Mouse (Mus musculus) layer of hippocampus, adult 8-10 months (tissue): ENCODE data around the gene Lemd1. TPM values are rescaled to one million over a fixed set of nuclear protein-coding genes. Genes with fewer than 3 reads are reported as not detected.

Experiments used
- DNase-seq, 2 experiments: peaks; one replicate each; pipeline ENCODE4 v3.0.0; 2022; ENCODE audit warnings: low spot score in 2 of 2
- total RNA-seq, 4 experiments: library from RNA; stranded (reverse); gene quantifications; 2 replicates each; pipeline ENCODE4 v1.2.4; 2022

Lemd1 gene
- total RNA-seq, 4 experiments from 2014 or later: 0.30 to 1.3 (median 0.83) TPM

DNA sequence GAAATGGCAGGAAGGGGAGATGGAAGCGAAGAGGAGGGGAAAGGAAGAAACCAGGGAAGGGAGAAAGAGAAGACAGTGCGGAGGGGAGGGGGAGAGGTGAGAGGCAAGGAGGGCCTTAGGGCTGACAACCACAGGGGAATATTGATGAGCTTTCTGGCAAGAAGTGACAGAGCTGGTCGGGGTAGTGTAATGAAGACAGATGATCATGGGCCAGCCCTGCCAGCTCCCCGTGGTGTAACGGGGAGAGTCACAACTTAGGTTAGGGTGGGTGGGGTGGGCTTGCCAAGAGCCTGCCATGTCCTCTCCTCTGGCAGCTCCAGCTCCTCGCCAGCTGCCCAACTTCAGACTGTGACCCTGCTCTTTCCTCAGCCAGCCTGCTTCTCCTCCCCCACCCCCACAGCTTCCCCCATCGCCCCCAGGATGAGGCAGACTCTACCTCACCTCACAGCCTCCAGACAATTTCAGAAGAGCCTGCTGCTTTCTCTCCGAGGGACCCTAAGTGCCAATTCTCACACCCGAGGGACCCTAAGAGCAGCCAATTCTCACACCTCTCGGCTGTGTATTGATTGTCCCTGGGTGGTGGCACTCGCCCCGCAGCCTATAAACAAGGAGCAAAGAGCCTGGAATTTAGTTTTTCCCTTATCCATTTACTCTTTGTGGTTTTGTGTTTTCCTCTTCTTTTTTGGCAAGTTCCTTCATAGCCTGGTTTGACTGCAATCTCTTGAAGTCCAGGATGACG, 26.3 kb upstream of the Lemd1 start:
- no peak for DNase-seq

DNA sequence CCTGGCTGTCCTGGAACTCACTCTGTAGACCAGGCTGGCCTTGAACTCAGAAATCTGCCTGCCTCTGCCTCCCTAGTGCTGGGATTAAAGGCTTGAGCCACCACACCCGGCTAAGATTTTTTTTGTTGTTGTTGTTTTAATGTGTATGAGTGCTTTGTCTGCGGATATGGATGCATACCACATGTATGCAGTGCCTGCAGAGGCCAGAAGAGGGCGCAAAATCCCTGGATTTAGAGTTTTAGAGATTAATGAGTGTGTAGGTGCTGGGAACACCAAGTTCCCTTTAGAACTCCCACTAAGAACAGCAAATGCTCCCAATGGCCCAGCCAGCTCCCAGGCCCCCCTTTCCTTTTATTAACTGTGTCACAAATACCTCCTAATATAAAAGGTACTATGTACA, 25.4 kb upstream of the Lemd1 start:
- DNase-seq: no peak

DNA sequence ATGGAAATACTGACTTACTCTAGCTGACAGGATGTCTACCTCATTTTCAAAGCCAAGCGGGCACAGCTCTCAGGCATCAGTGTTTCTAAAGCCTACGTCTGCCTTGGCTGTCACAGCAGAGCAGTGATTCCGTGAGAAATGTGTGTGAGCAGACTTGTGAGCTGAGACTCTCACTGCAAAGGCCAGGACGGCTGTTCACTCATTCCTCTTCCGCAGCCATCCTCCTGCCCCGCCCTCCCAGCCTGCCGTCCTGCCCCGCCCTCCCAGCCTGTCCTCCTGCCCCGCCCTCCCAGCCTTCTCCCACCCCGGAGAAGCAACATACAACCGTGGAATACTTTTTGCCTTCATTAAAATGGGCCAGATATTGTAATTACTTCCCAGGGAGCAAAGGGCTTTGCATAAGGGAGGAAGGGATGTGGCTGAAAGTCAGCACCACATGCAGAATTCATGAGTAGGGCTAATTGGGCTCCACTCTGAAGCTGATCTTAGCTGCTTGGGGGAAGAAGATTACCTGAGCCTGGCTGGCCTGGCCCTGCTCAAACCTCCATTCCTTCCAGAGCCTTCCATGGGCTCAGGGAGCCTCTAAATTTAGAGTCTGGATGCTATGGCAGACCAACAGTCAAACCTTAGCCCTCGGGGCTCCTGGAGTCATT, 23.0 kb upstream of the Lemd1 start:
- no peak for DNase-seq

DNA sequence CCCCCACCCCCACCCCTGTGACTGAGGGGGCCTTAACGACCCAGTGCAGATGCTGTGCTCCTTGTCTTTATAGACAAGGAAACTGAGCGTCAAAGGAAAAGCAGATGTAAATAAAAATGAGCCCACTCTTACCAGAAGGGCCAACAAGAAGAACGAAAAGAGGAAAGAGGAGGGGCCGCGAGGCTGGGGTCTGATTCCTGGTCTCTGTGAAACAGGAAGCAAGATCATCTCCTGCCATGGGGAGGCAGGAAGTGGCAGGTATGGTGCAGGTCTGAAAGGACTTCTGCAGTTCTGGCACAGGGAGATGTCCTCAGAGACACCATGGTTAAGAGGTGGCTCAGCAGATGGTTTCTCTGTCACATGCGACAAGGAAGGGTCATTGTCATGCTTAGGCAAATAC, 20.5 kb upstream of the Lemd1 start:
- DNase-seq: no peak

DNA sequence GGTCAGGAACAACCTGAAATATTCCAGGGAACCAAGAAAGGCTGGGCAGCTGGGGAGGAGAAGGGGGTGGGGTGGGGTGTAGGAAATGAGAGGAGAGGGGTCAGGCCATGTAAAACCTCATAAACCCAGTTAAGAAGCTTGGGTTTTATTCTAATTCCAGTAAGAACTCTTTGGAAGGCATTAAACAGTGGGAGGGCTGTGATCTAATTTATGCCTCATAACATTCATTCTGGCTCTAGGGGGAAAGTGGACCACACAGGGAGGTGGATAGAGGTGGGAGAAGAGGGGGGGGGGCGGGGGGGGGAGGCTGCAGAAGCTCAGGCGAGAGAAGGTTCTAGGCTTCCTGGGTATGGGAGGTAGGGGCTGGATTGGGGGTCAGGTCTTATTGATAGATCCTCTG, 19.6 kb upstream of the Lemd1 start:
- no peak for DNase-seq

DNA sequence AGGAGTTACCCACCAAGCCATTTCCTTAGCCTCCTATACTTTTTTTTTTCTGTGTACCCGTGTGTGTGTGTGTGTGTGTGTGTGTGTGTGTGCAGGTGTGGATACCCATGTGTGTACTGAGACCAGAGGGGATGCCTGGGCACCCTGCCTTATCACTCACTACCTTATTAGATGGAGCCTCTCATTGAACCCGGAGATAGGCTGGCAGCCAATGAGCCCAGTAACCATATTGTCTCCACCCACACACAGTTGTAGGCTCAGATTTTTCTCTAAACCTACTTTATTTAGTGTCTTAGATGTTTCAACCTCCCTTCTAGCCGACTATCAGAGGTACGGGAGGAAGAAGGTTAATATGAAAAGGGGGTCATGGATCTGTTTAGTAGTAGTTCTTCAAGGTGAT, 4.9 kb upstream of the Lemd1 start:
- peak; percentile 38 to 59 for DNase-seq

DNA sequence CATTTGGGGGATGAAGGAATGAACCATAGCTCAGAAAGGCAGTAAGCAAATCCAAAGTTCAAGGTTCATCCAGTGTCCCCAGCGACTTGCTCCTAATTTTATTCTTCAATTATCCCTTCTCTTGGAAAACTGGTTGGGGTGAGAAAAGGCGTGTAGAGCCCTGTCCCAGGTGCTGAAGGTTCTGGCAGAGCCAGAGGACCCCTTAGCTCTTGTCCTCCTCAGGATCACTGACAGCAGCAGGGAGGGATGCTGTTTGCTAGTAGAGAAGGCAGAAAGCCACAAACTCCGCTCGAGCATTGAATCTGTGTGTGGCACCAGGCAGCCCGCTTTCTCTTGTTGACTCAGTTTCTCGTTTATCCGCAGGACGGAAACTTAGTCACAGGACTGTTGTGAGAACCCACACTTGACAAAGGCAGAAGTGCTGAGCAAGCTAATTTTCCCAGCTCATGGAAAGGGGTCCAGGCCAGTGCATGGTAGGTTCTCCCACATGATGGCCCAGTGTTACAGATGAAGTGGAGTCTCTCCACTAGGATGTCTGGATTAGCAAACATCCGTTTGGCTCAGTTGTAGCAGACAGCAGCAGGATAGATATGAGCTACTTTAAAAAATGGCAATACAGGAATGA, 2.7 kb upstream of the Lemd1 start:
- no peak for DNase-seq

DNA sequence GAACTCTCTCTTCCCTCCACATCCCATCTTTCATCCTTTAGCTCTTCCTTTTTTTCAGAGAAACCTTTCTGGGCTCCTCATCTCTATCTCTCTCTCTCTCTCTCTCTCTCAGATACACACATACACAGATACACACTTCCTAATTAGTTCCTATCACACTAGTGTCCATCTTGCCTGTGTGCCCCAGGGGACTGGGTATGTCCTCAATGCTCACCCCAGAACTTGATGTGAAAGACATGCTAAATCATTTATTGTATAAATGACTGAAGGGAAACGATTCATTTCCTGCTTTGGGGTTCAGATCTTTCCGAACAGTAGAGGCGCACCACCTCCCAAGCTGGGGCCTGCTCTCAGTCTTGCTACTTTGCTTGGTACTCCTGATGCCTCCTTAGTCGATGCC, 2.0 kb upstream of the Lemd1 start:
- no peak for DNase-seq

DNA sequence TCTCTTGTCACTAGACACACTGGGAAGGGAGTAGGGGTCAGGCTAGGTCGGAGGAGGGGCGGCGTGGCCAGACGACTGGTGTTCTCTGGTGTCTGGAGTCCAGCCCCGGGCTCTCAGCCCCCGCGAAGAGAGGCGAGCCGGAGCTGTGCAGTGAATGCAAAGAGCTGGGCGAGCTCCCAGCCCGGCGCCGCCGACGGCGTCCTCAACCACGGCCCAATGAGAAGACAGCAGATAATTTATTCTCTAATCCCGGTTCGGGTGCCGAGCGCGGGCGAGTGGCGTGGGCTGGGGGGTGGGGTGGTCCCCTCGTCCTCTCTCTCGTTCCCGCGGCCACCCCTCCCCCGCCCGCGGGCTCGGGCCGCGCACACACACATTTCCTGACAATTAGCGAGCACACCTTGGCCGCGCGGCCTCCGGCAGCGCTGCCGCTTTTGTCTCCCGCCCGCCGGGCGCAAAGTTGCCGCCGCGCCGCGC, 1.2 kb upstream of the Lemd1 start:
- peak in 1 of 2 experiments; percentile 26 for DNase-seq

DNA sequence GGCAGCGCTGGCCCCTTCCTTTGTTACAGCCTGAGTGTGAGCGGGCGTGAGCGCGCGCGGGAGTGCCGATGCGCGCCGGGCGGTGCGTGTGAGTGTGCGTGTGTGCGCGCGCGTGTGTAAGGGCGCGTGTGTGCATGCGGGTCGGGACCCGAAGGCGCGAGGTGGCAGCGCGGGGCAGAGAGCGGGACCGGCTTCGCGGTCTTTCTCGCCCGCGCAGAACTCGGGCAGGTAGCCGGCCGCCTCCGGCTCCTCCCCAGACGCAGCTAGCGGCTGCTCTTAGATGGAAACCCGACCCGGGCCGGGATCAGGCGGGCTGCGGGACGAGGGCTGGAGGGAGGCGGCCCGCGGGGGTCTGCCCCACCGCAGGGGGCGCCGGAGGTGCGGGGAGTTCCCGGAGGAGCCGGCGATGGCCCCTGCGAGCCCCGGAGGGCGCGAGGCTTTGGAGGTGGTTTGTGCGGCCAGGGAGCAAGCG, 574 bp upstream of the Lemd1 start:
- DNase-seq: no peak

DNA sequence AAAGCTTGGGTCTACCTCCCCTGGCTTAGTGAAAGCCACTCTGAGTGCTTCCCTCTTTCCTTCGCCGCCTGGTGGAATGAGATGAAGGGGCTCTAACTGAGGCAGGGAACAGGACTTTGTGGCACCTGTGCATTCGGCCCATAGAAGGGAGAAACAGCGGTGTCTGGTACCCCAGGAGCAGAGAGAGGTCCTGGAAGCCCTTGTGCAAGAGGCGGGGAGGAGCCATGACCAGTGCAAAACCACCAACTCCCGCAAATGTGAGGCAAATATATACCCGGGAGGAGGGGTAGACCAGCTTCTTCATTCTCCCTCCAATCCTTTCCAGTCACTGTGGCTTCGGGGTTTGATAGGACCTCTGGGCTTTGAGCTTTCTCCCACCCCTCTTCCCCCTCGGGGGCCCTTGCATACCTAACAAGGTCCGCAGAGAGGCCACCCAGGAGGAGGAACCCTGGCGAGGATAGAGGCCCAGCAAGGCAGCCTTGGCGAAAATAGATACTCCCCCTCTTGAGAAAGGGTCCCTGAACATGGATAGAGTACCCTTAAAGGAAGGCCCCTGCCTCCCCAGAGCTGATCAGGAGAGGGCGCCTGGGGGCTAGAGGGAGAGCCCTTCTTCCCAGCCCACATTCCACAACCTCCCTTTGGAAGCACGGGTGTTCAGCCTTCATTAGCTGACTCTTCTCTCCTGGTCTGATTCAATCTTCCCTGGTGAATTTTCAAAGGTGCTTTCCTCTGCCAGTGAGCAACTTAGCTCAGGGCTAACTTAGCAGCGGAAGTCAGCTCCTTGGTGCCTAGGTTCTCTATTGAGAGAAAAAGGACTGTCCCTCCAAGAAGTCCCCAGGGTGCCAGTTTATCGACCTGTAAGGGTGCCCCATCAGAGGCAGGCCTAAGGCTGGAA, 802 bp downstream of the Lemd1 start:
- DNase-seq: no peak

DNA sequence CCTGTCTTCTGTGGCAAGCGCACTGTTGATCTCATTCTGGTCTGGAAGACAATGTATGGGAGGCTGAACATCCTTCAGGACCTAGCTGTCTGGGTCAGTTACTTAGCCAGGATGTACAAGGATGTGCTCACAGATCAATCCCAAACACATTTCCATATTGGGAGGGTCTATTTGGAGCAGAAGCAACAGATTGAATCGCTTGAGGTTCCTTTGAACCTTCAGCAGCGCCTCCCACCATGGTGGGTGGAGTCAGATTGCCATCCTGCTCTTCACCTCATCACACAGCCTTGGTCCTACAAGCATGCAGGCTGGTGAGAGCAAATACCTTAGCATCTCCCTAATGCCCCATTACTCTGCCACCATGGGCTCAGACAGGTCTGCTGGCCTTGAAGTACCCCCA, 2.6 kb downstream of the Lemd1 start:
- DNase-seq: no peak

DNA sequence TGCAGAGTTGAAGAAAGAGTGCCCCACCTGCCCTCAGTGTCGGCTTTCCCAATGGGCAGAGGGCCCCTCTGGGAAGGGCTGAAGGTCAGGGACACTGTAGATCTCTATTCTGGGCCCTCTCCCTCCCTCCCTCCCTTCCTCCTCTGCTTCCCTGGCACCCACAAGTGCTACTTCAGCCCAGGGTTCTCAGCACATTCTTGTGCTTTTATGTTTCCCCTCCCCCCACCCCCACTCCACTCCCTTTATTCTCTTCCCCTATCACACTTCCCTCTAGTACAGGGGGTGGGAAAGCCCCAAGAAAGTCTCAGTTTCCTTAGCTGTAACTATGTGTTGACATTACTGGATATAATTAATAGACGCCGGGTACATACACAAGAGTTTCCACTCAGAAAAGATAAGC, 3.4 kb downstream of the Lemd1 start:
- DNase-seq: no peak

DNA sequence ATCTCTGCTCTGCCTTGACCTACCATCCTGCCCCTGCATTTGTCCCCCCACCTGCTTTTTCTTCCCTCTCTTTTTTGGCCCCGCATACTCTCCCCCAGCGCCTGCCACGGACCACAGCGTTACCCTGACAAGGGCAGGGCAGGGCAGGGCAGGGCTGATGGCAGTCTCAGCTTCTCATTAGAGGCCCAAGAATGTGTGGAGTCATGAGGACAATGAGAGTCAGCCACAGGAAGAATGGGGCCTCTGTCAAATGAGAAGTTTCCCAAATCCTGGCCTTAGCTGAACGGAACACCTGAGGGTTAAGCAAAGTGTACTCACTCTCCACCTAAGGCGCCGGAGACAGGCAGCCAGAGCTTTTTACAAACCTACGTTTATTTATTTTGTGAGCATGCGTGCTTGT, 3.9 kb downstream of the Lemd1 start:
- DNase-seq: no peak

DNA sequence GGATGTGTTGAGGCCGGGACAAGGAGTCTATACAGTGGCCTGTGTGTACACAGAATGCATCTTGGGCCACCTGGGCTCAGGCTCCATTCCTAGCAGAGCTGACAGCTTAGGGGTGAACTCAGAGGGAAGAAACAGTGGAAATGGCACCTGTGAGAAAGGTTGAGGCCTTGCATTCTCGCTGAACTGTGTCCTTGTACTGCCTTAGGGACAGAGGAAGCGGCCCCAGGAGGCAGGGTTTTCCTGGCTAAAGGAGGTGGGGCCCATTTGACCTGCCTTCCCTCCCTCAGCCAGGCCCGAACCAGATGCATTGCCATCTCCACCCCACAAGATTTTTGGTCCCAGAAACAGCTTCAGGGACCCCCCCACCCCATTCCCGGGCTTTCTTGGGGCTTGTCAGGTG, 4.5 kb downstream of the Lemd1 start:
- DNase-seq: no peak

DNA sequence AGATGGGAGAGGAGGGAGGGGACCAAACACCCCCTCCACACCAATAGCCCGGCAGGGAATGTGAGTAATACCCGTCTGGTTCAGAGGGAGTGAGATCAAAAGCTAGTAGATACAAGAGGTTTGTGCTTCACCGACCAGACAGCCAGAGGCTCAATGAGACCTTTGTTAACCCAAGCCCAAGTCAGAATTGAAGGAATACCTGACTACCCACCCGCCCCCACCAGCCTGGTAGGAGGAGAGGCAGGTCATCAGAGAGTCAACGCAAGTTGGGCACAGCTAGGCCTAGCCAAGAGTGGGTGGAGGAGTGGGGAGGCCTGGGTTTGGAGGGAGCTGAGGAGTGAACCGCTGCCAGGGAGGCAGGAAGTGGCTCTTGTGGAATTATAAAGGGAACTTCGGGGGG, 5.1 kb downstream of the Lemd1 start:
- no peak for DNase-seq

DNA sequence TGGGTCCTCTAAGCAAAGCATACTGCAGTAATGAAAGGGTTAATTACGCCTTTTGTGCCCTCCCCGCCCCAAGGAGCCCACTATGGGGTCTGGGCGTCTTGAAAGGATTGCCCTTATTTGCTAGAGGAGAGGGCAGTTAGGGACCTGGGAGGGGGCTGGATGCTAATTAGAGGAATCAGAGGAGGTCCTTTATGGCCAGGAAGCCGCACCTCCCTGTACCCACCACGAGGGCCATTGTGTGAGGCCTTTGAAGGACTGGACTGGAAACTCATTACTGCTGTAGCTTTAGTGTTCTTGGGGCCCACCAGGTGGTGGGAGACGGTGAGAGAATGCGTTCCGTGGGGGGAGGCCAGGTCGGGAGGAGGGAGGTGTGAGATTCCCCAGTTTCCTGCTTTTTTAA, 6.4 kb downstream of the Lemd1 start:
- DNase-seq: no peak

DNA sequence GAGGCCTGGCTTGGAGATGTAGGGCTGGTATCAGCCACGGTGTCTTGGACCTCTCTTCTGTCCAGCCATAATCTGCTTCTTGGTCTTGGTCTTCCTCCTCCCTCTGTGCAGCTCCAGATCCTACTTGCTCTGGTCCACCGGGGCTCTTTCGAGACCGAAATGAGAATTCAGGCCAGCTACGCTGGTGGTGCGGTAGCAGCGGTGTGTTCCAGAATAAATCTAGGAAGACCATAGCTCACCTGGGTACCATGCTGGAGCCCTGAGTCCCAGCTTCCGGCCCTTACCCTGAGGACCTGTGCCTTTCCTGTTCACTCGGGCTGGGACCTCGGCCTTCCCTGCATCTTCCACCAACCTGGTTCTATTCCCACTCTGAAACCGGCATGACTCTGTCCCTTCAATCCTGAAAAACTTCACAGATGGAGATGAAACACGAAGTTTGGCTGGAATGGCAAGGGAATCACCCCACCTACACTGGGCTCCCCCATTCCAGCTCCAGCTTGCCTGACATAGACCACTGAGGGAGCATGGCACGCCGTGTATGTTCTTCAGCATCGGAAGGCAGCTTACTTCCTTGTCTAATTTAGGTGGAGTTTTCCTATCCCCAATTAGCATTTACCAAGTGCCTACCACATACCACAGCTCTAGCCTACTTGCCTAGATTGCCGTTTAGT, 7.3 kb downstream of the Lemd1 start:
- peak in 1 of 2 experiments; percentile 2 for DNase-seq

DNA sequence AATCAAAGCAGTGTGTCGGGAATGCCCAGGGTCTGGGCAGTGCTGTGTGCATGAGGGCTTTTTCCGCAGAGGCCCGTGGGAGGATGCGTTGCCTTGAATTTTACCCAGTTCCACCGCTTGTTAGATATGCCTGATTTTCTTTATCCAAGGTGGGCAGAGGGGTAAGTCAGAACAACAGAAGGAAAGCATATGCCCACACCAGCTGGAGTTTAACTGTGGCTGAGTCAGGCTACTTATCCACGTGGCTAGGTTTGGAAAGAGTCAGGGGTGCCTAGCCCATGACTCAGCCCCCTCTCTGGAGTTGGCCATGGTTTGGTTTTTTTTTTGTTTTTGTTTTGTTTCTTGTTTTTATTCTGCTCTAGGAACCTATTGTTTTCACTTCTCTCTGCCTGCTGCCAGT, 8.0 kb downstream of the Lemd1 start:
- DNase-seq: no peak

DNA sequence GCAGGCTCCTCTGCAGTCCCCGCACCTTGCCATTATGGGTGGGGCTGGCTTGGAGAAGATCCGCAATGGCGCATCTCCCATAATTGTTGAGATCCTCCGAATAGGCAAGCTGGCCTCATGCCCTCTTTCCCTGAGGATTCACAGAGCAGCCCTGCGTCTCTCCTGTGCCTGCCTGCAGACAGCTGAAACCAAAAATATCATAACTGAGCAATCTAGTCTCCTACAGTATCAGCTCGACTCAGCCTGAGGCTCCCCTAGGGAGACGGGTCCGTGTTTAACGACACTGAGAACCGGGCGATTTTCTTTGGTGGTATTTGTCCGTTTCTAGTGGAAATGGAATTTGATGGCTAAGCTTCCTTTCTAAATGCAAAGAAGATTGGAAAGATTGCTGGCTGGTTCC, 8.7 kb downstream of the Lemd1 start:
- DNase-seq: no peak
